Mouse (Mus musculus): ENCODE data around the gene Ccdc93.

DNA sequence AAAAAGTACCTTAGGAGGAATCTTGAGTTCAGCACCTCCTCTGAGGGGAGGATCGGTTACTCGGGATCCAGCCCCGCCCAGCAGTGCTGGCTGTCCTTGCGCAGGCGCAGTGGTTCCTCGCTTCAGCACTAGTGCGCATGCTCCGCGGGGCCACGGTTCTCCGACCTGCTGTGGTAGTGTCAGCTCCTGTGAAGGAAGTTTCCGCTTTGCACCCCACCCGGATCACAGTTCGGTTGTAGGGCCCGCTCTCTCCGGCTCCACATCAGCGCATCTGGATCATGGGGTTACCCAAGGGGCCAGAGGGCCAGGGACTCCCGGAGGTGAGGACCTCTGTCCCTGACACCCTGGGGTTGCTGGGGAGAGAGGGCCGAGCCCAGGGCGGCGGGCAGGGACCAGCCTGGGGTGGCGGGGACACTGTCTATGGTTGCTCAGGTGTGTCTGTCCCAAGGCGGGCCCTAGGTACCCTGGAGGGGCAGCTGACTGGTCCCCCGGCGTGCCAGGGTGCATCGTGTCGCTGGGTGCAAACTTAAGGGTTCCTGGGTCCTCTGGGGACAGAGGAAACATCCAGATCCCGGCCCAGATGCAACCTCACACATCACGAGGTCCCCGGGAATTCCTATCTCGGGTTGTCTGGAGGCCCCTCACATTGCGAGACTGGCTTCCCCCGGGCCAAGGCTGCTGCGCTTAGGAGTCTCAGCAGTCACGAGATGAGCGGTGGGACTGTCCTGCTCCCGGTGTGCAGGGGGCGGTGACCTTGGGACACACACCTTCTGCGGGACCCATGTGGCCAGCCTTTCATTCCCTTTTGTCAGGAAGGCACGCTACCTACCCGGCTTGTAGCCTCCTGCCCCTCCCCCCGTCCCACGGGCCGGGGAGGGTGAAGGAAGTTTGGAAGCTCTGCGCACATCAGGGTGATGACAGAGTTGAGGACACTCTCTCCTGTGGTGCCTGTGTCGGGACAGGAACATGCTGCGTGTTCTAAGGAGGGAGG is at the start of gene Ccdc93:
- TF ChIP-seq POLR2A (IDR thresholded peaks at IDR 0.05; ENCODE audit: control insufficient read depth, low read depth, low read length), result peak; percentile 90
- TF ChIP-seq CTCF (IDR thresholded peaks at IDR 0.05; ENCODE audit: control insufficient read depth, insufficient read depth, insufficient replicate concordance, low read depth, low read length), result no peak

Measured in testis, adult 2 months (tissue).